Mouse (Mus musculus) hindbrain, embryonic 11.5 days (tissue): ENCODE measurements around the gene Swi5. TPM values are rescaled to one million over a fixed set of nuclear protein-coding genes. Genes with fewer than 3 reads are reported as not detected.

Source experiments
- ATAC-seq: fragments of 200-750 bp; cut with Nextera tagmentation; 2 replicates; pipeline ENCODE4 v1.8.0; 2017; ENCODE audit warnings: mild to moderate bottlenecking, moderate TSS enrichment, moderate library complexity; ENCODE audit not compliant: low FRiP score
- DNase-seq: peaks from one replicate; pipeline ENCODE4 v3.0.0-alpha.2; 2015; ENCODE audit warnings: low spot score
- H3K27ac ChIP-seq: fragments of 300-500 bp; sonication (generic); 2 replicates; pipeline ENCODE4 v1.5.1; 2014; ENCODE audit warnings: mild to moderate bottlenecking, low read depth, low read length
- H3K27me3 ChIP-seq: fragments of 300-500 bp; sonication (generic); 2 replicates; pipeline ENCODE4 v1.6.1; 2014; ENCODE audit warnings: mild to moderate bottlenecking, low read length, moderate library complexity, mixed read lengths; ENCODE audit not compliant: control insufficient read depth, insufficient read depth
- H3K36me3 ChIP-seq: fragments of 300-500 bp; sonication (generic); 2 replicates; pipeline ENCODE4 v1.6.1; 2014; ENCODE audit warnings: mild to moderate bottlenecking, low read length, moderate library complexity, mixed read lengths; ENCODE audit not compliant: control insufficient read depth, insufficient read depth
- H3K4me1 ChIP-seq: fragments of 300-500 bp; sonication (generic); replicated peaks from 2 replicates; pipeline ENCODE4 v1.6.1; 2014; ENCODE audit warnings: low read length, mixed read lengths; ENCODE audit not compliant: control insufficient read depth, insufficient read depth
- H3K4me2 ChIP-seq: fragments of 300-500 bp; sonication (generic); replicated peaks from 2 replicates; pipeline ENCODE4 v1.6.1; 2014; ENCODE audit warnings: mild to moderate bottlenecking, low read depth, low read length
- H3K4me3 ChIP-seq: fragments of 300-500 bp; sonication (generic); 2 replicates; pipeline ENCODE4 v1.5.1; 2014; ENCODE audit warnings: low read depth, low read length
- H3K9ac ChIP-seq: fragments of 300-500 bp; sonication (generic); 2 replicates; pipeline ENCODE4 v1.6.1; 2014; ENCODE audit warnings: low read depth, low read length
- H3K9me3 ChIP-seq: fragments of 300-500 bp; sonication (generic); 2 replicates; pipeline ENCODE4 v1.6.1; 2016; ENCODE audit warnings: low read length; ENCODE audit not compliant: control insufficient read depth
- WGBS: fragments of 180-500 bp; shearing (Covaris S2); extraction: QIAGEN DNeasy Blood & Tissue Kit; methylation state at CpG from one replicate; pipeline ENCODE4 v1.1.7; 2014; 5-methylcytosine and 5-hydroxymethylcytosine counted together
- polyA plus RNA-seq: library from polyadenylated mRNA; unstranded; fragments of >200 nt; fragmentation: Nextera tagmentation; extraction: Ambion mirVana; gene quantifications from 2 replicates; pipeline ENCODE4 v1.2.1, GENCODE M21; 2014

Swi5 gene
- polyA plus RNA-seq, 1 experiment from 2014 or later: 185 TPM

- H3K27me3 ChIP-seq: no peaks in the 10 kb centered on the region
- no peak overlapping the region for H3K4me2 ChIP-seq
- H3K9me3 ChIP-seq: no peaks in the 10 kb centered on the region
- H3K36me3 ChIP-seq: no peaks in the 10 kb centered on the region
- peak; percentile 52 for DNase-seq
- ATAC-seq: no peak
- H3K4me1 ChIP-seq: no peaks in the 10 kb centered on the region
- no peak overlapping the region for H3K9ac ChIP-seq
- H3K4me3 ChIP-seq: no peak overlapping the region
- H3K27ac ChIP-seq: no peak overlapping the region
Observed at GRCm38 (mm10) chr2:32289578-32289977, 1.7 kb upstream of the Swi5 start.

- peak overlapping the region; percentile 48 for H3K4me2 ChIP-seq
- no peaks in the 10 kb centered on the region for H3K27me3 ChIP-seq
- WGBS: 3% methylated on average over 29 of the region's 29 CpGs
- DNase-seq: peak; percentile 48
- H3K4me1 ChIP-seq: no peaks in the 10 kb centered on the region
- H3K9ac ChIP-seq: peak overlapping the region; percentile 64
- no peaks in the 10 kb centered on the region for H3K9me3 ChIP-seq
- peak overlapping the region; percentile 98 for H3K4me3 ChIP-seq
- ATAC-seq: peak; percentile 81
- no peak overlapping the region for H3K27ac ChIP-seq
- no peaks in the 10 kb centered on the region for H3K36me3 ChIP-seq
Observed at GRCm38 (mm10) chr2:32288371-32288931, 576 bp upstream of the Swi5 start.

- under 1% methylated on average over 22 of the region's 23 CpGs for WGBS
- H3K36me3 ChIP-seq: no peaks in the 10 kb centered on the region
- DNase-seq (no peak), ATAC-seq (no peak; the same call in 1 of the 2 replicates)
- no peaks in the 10 kb centered on the region for H3K4me1 ChIP-seq
- no peaks in the 10 kb centered on the region for H3K9me3 ChIP-seq
- peak within 1 kb of the TSS; percentile 67 for H3K27ac ChIP-seq
- peak within 1 kb of the TSS; percentile 98 for H3K4me3 ChIP-seq
- H3K4me2 ChIP-seq: peak within 1 kb of the TSS; percentile 82
- no peaks in the 10 kb centered on the region for H3K27me3 ChIP-seq
- peak within 1 kb of the TSS; percentile 90 for H3K9ac ChIP-seq
Observed at GRCm38 (mm10) chr2:32287334-32287840, 488 bp downstream of the Swi5 start, which contains the start of gene Golga2. Gene Golga2, plus strand, starts transcription at chr2:32287384.

GRCm38 (mm10) chr2:32283986-32284385 is 3.9 kb downstream of the Swi5 start:
- ATAC-seq (no peak), DNase-seq (no peak)
- Histone ChIP-seq H3K4me2 (no peak overlapping the region), H3K27ac (no peak overlapping the region), H3K4me3 (no peak overlapping the region), H3K9me3 (no peaks in the 10 kb centered on the region), H3K36me3 (peaks cover 5% of the 10 kb centered on the region; the same call in 1 of the 2 replicates), H3K27me3 (no peaks in the 10 kb centered on the region), H3K4me1 (no peaks in the 10 kb centered on the region), H3K9ac (no peak overlapping the region)
- WGBS: 91% methylated on average over 3 of the region's 3 CpGs

DNA sequence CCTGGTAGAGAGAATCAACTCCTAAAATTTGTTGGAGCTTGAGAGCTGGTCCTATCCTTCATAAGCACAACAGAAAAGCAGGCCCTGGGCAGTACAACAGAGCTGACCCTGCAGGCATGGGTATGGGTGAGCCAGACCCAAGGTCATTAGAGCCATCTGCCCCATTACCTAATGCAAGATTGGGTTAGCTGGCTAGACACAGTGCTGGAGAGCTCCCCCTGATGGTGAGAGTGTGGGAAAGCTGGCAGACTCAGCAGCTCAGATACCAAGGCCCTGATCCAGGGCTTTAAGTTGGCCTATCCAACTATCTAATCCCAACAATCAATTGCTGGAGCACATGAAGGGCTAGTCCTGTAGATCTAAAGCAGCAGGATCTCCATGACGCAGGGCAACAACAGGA is 5.1 kb downstream of the Swi5 start:
- 90% methylated on average over 1 of the region's 1 CpGs for WGBS
- Histone ChIP-seq H3K4me3 (no peak overlapping the region), H3K9me3 (no peaks in the 10 kb centered on the region), H3K36me3 (peaks cover 5% of the 10 kb centered on the region; the same call in 1 of the 2 replicates), H3K4me1 (no peaks in the 10 kb centered on the region), H3K4me2 (no peak overlapping the region), H3K9ac (no peak overlapping the region), H3K27me3 (no peaks in the 10 kb centered on the region), H3K27ac (no peak overlapping the region)
- no peak for ATAC-seq
- DNase-seq: peak; percentile 76

- no peak overlapping the region for H3K4me3 ChIP-seq
- H3K4me2 ChIP-seq: no peak overlapping the region
- H3K4me1 ChIP-seq: no peaks in the 10 kb centered on the region
- H3K9me3 ChIP-seq: no peaks in the 10 kb centered on the region
- no peak for ATAC-seq
- H3K27ac ChIP-seq: no peak overlapping the region
- WGBS: 95% methylated on average over 2 of the region's 2 CpGs
- H3K27me3 ChIP-seq: no peaks in the 10 kb centered on the region
- H3K36me3 ChIP-seq: peaks cover 5% of the 10 kb centered on the region; the same call in 1 of the 2 replicates
- H3K9ac ChIP-seq: no peak overlapping the region
- no peak for DNase-seq
Observed at GRCm38 (mm10) chr2:32282289-32282688, 5.6 kb downstream of the Swi5 start.

GRCm38 (mm10) chr2:32275823-32276222 is 12.1 kb downstream of the Swi5 start:
- Histone ChIP-seq H3K9ac (no peak overlapping the region), H3K4me2 (no peak overlapping the region), H3K9me3 (no peaks in the 10 kb centered on the region), H3K4me1 (no peaks in the 10 kb centered on the region), H3K36me3 (peaks cover 5% of the 10 kb centered on the region; the same call in 1 of the 2 replicates), H3K27ac (no peak overlapping the region), H3K4me3 (no peak overlapping the region), H3K27me3 (no peaks in the 10 kb centered on the region)
- WGBS: 80% methylated on average over 3 of the region's 3 CpGs
- ATAC-seq: no peak
- no peak for DNase-seq

GRCm38 (mm10) chr2:32260635-32261034 is 27.2 kb downstream of the Swi5 start:
- no peak overlapping the region for H3K4me3 ChIP-seq
- H3K9me3 ChIP-seq: no peaks in the 10 kb centered on the region
- H3K27ac ChIP-seq: no peak overlapping the region
- no peak overlapping the region for H3K9ac ChIP-seq
- peaks cover 4% of the 10 kb centered on the region; the same call in 1 of the 2 replicates for H3K4me1 ChIP-seq
- DNase-seq (peak; percentile 56), ATAC-seq (no peak)
- no peaks in the 10 kb centered on the region for H3K27me3 ChIP-seq
- H3K36me3 ChIP-seq: 0 out of 2 replicates have a peak, but pooled peaks cover 4% of the 10 kb centered on the region
- WGBS: 30% methylated on average over 4 of the region's 4 CpGs
- H3K4me2 ChIP-seq: no peak overlapping the region
